Mouse (Mus musculus) embryo, embryonic 11.5 days (tissue): ENCODE measurements around the gene Slc25a36.

Source experiments
- DNase-seq: peaks from one replicate; pipeline ENCODE4 v3.0.0-alpha.2; 2012; ENCODE audit warnings: low read depth, low spot score

Gene Slc25a36

DNA sequence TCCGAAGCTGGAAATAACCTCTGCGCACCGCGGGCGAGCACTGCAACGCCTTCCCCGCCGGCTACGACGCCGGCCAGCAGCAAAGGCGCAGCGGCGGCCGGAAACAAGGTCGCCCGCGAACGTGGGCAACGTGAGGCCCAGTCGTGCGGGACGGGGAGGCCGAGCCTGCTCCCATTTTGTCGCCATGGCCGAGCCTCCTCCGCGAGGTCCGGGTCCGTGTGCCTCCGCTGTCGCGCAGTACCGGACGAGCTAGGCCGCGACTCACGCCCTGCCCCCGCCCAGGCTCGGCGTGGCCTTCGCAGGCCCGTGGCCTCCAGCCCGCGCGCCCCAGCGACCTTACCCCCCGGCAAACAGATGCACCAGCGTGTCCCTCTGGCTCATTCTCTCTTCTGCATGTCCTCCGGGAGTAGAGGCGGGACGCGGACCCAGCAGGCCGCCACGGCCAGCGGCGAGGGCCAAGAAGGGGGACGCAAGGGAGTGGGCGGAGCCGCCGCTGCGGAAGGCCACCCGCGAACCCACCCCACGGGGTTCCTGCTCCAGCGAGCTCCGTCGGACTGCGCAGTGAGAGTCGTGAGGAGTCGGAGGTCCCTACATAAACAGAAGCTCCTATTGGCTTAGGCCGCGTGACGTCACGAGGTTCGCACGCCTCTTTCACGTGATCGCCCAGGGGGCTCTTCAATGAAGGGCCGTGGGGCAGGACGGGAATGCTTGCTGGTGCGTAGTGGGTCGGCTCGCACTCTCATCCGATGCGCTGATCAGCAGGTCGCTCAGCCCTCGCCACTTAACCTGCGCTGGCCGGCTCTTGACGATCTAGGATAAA, at the start of gene Slc25a36:
Gene Slc25a36, minus strand, starts transcription at position 587 of the 820 bp plus-strand sequence.
- peak; percentile 98 for DNase-seq

DNA sequence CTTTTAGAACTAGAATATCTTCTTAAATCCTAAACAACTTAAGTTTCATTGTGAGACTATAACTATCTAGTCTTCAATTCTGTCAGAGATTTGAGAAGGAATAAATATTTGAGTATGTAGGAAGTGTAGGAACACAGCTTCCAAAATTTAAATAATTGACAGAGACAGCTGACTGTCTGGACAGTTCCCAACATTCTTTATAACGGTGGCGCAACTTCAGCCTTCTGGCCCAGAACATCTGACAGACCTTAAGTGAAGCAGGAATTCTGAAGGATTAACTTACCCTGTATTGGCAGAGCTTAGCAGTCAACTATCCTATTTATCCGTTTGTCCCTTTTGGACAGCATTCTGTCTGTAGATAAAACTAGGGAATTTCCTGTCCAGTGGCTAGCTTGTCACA, 47.5 kb upstream of the Slc25a36 start:
- DNase-seq: no peak

DNA sequence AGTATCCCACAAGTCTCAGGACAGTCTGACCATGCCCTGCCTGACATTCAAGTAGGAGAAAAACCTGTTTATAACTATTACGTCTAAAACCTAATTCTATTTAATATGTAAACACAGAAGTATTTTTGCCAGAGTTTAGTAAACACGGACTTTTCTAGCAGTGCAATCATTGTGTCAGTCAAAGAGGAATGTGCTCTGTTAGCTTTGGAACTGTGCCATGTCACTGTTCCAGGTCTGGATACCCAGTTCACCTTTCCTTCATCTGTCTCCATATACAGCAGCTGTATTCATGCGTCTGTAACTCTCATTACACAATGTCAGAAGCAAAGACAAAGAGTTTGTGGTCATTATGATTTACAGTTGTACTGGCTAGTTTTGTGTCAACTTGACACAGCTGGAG, 45.0 kb upstream of the Slc25a36 start:
- no peak for DNase-seq

DNA sequence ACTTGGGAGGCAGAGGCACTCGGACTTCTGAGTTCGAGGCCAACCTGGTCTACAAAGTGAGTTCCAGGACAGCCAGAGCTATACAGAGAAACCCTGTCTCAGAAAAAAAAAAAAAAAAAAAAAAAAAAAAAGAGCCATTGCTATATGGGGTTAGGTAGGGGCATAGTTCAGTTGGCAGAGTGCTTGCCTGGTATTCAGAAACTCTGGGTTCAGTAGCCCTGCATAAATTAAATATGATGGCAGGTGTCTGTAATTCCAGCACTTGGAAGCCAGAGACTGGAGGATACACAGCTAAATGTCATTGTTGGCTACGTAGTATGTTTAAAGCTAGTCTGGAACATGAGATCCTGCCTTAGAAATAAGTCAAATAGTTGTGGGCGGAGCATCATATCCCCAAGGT, 44.0 kb upstream of the Slc25a36 start:
- no peak for DNase-seq

DNA sequence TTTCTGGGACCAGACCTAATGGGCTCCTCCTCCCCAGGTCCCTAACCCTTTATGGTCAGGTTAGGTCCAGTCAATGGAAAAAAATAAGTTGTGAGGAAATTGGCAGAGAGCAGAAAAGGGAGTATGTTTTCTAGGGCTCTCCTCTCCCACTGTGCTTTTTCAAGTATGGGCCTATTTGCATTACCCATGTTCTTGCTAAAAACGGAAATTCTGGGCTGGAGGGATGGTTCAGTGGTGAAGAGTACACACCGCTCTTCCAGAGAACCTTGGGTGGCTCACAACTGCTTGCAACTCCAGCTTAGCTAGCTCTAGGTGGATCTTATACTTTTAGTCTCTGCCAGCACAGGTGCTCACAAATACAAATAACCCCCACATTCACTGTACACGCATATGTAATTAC, 42.0 kb upstream of the Slc25a36 start:
- no peak for DNase-seq

DNA sequence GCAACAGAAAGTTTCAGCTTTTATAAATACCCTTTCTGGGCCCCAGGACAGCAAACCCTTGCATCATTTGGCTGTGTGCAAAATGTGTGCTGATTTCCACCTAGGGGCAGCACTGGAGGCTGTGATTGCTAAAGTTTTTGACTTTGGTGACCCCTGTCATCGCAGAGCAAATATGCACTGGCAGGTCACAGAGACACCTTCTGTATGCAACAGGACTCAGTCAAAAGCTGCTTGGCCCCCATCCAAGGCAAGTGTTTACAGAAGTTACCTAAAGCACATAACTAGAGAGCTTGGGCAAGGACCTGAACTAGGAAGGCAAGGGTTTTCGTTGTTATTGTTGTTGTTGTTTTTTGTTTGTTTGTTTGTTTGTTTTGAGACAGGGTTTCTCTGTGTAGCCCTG, 36.3 kb upstream of the Slc25a36 start:
- no peak for DNase-seq

DNA sequence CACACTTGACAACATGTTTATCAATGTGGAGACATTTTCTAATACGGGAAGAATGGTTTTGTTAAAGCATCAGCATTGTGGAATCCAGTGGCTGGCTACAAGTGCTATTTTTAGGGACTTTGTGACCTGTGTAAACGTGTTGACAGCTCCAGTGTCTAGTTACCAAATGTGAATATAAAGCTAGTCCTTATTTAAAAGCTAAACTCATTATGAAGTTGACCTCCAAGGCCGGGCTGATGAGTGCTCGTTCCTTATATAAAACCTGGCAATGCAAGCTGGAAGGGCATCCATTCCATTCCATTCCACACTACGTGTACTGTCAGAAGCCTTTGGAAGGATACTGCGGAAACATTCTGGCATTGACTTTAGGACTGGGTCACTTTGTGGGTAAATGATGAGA, 34.4 kb upstream of the Slc25a36 start:
- DNase-seq: no peak

DNA sequence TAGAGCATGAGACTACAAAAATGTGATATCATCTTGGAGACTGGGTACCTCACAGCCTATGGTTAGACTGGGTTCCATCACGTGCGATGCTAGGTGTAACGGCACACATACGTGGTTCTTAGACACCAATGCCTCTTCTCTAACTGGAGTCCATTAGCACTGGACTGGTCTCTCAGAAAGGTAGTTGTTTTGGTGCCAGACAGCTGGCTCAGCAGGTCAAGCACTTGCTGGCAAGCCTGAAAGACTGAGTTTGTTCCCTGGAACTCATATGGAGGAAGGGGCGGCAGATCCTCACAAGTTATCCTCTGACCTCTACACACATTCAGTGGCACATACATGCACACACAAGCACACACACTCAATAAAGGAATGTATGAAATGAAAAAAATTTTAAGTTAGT, 32.5 kb upstream of the Slc25a36 start:
- no peak for DNase-seq

DNA sequence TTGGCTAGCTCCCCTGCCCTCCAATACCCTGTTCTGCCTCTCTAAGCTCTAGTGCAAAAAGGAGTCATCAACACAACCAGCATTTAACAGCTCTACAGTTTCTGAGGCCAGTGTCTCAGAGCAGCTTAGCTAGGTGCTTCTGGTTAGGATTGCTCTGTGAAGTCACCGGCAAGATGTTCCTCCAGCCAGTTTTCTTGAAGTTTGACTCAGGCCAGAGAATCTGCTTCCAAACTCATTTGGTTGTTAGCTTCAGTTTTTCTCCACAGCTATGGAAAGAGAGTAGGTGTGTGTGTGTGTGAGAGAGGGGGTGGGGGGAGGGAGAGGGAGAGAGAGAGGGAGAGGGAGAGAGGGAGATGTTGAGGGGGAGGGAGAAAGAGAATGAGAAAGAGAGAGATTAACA, 31.6 kb upstream of the Slc25a36 start:
- DNase-seq: no peak

DNA sequence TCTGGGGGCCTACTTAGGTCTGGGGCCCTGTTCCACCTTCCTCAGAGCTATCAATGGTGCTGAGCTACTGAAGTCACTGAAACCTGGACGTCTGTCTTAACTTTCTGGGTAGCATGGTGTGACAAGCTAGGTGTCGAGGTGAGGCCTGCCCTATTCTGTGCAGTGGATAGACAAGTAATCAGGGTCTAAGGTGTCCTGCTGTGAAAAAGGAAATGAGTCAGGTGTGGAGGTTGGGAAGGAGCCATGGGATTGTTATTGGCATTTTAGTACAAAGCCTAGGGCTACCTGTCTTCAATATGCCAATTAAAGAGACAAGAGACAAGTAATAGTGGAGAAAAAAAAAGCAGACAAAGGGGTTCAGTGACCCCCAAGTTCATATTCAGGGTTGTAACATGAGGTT, 30.8 kb upstream of the Slc25a36 start:
- DNase-seq: no peak

DNA sequence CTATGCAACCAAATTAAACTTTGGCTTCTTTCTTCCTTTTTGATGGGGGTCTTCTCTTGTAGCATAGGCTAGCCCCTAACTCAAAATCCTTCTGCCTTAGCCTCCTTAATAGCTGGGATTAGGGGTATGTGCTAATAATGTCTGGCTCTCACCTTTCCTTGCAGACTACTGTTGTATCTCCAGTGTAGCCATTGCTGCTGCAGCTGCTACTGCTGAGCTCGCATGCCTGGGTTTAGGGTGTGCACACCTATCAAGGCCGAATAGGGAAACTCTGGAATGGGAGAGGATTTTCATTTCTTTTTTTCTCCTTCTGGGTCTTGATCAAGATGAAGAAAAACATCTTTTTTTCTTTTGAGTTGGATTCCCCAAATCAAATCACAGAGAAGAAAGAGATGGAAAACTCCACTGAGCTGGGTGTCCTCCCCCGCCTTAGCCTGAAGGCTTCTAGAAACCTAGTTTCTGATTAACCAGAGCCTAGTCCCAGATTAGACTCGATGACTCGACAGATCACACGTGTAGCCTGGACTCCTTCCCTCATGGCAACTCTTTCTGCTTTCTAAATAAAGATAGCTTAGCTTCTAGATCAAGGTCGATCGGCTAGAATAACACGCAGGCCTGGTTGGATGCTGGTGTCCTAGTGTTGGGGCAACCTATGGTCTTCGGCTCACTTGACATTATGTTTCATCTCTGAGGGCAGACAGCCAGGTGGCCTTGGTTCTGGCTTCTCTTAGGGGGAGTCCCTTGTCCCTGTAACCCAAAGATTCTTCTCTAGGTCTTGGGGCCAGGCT, 29.4 kb upstream of the Slc25a36 start:
- no peak for DNase-seq

DNA sequence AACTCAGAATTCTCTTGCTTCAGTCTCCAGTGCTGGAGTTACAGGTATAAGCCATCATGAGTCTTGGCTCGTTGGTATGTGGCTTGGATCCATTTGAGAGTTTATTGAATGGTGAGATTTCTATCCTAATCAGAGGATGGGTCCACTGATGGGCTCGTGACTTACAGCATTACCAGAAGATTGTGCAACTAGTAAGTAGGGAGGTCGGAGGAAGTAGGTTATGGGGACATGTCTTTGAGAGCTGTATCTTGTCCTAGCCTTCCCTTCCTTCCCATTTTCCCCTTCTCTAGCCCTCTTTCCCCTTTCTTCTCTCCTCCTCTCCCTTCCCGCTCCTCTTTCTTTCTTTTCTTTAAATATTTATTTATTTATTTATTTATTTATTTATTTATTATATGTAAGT, 26.7 kb upstream of the Slc25a36 start:
- DNase-seq: no peak

DNA sequence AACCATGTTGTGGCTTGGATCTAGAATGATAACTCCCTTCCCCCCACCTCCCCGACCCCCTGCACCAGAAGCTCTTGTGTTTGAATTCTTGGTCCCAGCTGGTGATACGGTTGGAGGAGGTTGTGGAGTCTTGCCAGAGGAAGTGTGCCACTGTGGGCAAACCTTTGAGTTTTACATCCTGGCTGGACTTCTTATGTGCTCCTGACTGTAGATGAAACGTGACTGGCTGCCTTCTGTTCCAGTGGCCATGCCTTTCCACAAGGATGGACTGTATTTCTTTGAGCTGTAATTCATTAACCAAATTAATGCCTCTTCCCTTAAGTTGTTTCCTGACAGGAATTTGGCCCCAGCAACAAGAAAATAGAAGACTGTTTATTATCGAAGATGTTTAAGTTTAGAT, 26.2 kb upstream of the Slc25a36 start:
- no peak for DNase-seq

DNA sequence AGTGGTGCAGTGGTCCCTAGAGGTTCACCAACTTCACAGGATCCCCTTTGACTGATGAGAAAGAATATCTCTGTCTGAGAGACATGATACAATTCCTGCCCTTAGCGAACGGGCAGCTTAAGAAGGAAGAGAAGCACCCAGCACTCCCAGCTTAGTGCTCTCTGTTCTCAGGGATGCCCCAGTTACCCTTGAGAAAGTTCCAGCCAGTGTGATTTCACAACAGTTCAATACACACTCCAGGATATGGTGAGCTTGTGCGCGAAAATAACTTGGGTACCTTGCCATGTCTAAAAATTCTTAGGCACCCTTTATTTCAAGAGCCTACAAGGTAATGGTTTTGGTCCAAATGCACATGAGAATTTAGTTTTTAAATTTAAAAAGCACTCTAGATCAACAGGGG, 24.9 kb upstream of the Slc25a36 start:
- DNase-seq: no peak

DNA sequence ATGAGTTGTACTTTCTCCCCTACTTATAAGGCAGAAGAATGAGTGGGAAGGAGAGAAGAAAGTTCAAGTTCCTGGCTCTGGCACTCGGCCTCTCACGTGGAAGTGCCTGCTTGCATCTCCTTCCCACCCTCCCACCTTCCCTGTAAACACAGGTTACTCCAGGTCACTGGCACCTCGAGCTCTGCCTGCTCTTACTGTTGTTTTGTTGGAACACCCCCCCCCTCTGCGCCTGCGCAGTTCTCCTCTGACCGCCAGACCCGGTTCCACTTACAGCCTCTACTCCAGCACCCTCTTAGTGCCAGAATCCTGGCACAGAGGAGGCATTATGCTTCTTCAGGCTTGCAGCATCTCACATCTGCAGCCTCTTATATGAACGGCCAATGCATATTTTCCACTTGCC, 22.2 kb upstream of the Slc25a36 start:
- DNase-seq: no peak

DNA sequence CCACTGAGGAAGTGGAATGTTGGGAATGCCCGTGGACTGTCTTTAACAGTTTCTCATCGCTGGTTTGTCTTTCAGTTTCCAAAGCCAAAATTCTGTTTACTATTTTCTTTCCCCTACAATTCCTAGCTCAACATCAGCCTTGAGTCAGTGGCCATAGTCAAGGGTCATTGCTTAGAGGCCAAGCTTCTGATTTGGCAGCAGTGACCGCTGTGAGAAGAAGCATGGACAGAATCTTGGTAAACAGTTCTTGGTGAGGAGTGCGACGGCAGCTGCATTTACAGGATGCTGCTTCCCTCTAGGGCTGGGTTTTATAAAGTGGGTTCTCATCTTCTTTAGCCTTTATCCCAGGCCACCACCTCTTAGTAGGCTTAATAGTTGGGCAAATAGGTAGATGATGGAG, 19.0 kb upstream of the Slc25a36 start:
- no peak for DNase-seq

DNA sequence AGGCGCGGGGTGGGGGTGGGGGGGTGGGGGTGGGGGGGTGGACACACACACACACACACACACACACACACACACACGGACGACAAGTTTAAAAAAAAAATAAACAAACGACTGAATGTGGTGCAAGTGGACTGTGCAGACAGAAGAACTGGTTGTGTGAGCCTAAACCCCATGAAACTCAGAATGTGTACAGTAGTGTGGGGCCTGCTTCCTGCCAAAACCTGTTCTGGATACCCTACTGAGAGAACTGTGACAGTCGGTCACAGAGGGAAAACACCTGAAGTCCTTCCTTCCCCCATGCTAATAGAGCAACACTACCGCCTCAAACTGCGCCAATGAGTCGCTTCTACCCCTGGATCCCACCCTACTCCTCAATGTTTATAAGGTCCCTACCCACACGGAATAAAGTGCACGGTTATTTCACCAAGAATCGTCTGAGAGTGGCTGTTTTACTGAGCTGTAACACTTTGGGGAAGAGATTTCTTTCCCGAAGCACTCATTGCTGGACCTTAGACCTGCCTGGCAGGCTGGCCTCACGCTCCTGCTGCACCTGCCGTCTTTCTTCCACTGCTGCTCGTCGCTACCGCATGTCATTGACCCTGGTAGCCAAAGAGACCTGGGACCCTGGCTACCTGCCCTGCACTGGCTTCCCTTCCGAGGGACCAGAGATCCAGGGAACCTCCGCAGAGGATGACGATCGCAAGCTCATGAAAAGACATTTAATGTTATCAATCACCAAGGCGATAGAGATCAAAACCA, 13.2 kb upstream of the Slc25a36 start:
- no peak for DNase-seq

DNA sequence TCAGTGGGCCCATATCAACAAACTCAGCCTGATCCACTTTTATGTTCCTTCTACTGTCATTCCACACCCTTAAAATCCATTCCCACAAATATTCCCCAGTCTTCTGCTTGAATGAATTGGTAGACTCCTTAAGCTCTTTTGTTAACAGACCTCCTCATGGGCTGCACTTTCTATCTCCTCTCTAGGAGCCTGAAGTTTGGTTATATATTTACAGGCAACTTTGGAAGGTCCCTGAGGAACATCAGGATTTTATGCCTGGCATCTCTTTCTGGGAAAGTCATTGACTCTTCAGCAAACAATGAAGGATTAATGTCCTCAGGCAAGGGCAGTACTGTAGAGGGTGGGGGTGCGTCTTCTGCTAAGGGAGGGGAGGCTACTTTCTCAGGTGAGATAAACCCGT, 10.5 kb upstream of the Slc25a36 start:
- no peak for DNase-seq

DNA sequence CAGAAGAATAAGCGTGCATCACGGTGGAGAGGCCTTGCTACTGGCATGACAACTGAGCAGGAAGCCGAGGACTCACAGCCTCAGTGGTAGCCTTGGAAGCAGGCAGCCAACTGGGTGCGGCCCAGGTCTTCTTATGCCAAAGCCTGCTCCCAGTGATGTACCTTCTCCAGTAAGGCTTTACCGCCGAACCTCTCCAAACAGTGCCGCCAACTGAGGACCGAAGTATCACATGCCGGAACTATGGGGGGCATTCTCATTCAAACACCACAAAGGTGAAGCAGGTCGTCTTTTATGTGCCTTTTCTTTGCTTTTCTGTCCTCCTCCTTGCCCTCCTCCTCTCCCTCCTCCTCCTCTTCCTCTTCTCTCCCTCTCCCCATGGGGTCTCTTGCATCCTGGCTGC, 3.3 kb upstream of the Slc25a36 start:
- no peak for DNase-seq

DNA sequence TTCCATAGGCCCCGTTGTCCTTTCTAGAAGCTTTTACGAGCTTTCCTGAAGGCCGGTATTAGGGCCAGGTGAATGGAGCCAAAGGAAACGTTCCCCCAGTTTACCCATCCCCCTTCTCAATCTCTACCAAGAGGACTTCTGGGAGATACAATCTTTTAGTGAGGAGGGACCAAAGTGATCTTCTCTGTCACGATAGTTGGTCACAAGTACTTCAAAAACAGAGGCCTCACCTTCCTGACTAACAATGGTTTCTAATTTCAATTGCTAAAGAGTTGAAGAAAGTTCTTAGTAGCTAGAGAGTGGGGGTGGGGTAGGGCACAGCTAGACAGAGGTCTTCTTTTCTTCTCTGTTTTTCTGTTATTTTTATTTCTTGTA, 2.6 kb upstream of the Slc25a36 start:
- no peak for DNase-seq

DNA sequence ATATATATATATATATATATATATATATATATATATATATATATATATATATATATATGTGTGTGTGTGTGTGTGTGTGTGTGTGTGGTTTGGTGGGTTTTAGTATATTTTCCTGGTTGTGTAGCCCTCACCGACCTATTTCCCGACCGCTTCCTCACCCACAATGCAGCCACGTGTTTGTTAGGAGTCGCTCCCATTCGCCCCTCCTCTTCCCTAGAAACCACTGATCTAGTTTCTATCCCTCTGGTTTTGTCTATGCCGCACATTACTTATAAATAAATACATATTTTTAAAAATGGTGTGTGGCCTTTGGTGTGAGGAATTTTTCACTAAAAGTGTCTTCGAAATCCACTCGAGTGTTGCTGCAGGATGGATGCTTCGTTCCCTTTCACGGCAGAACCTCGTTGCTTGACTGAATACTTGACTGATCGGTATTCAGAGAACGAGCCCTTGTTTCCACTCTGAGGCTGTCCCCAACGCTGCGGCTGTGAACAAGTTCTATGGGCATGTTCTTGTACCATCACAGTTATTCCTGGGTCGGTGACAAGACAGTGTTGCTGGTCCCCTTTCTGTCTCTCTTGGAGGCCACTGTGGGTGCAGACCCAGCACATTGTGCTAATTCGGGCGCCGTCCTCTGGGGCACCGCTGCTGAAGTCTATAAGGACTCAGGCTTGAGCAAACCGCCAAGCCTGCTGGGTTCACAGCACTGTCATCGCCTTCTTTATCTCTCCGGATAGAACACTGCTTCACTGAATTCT, 2.0 kb upstream of the Slc25a36 start:
- DNase-seq: no peak

DNA sequence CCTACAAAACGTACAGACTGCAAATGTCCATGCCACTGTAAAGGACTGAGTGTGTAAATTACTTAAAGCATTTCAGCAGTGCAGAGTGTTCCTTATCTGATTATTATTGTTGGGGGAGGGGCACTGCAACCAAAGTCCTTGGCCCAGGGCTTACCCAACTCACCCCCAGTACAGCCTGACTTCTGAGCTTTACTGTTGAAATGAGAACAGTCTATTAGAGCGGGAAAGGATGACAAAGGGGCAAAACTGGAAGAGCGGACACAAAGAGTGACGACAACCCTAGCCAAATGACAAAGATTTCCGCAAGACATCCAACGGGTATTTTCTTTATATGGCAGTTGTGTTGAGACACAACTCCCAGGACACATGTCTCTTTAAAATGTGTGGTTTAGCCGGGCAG, 1.3 kb upstream of the Slc25a36 start:
- no peak for DNase-seq
